Mouse (Mus musculus): ENCODE measurements around the gene Zfp526.
"Not testable (repeated sequence)": the region's sequence is repeated elsewhere in the genome, so short reads cannot be mapped to it uniquely, and the experiment has no call there.

Zfp526 gene

DNA sequence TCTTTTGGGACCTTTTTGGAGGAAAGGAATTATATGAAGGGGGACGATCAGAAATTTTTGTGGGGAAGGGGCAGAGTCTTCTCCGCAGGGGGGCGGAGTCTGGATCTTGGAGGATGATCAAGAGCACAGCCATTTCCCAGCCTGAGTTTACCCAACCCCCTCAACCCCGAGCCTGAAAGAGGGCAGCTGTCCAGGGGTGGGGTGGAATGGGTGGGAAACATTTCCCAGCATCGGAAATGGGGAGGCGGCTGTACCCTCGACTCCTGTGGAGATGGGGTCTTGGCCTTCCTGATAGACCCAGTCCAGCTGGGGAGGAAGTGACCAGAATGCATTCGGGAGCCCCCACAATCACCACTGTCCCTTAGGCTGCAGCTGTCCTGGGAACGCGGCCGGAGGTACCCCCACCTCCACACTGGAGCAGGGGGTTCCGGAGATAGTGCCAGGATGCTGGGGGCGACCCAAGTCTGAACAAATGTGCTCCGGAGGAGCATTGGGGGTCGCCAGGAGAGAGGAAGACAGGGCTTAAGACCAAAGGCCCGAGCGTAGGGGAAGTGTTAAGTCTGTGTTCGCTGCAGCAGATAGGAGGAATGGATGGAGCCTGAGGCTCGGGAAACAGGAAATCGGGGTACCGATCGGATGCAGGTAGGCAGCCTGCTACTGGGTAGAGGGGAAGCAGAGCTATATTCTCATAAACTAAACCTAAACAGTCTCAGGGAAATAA lies 30.0 kb downstream of the Zfp526 start:
- in situ Hi-C loops (cut with MboI; ENCODE audit: low pct_unique_long_range_greater_than_20kb in 1 of 2, low sequenced_read_pairs in 2 of 2, unreplicated experiment in 1 of 2) = no loop called here

DNA sequence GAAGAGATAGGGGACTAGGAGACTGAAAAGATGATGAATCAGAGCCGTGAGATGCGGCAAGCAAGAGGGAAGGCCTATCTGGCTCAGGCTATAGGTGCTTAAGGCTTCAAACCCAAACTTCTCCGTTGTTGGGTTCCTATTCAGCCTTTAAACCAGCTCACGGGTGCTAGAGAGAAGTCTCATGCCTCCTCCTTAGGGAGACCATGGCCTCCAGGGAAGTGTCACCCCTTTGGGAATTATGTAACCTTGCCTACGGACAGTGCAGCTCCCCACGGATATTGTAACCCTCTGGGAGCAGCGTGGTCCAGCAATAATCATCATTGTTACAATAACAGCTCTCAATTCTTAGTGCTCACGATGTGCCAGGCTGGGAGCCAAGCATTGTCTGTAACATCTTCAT lies 30.6 kb downstream of the Zfp526 start:
- in situ Hi-C loops (cut with MboI; ENCODE audit: low pct_unique_long_range_greater_than_20kb in 1 of 2, low sequenced_read_pairs in 2 of 2, unreplicated experiment in 1 of 2) = no loop called here

DNA sequence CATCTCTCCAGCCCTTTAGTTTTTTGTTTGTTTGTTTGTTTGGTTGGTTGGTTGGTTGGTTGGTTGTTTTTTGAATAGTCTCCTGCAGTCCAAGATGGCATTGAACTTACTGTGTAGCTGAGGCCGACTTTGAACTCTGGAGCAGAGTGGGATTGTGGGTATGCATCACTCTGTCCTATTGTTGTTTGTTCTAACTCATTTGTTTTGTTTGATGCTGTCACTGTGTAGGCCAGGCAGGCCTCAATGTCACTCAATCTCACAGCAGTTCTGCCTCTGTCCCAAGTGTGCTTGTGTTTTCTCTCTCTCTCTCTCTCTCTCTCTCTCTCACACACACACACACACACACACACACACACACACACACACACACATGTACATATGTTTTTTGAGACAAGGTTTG lies 40.7 kb downstream of the Zfp526 start:
- in situ Hi-C loops (cut with MboI; ENCODE audit: low pct_unique_long_range_greater_than_20kb in 1 of 2, low sequenced_read_pairs in 2 of 2, unreplicated experiment in 1 of 2) = no loop called here

DNA sequence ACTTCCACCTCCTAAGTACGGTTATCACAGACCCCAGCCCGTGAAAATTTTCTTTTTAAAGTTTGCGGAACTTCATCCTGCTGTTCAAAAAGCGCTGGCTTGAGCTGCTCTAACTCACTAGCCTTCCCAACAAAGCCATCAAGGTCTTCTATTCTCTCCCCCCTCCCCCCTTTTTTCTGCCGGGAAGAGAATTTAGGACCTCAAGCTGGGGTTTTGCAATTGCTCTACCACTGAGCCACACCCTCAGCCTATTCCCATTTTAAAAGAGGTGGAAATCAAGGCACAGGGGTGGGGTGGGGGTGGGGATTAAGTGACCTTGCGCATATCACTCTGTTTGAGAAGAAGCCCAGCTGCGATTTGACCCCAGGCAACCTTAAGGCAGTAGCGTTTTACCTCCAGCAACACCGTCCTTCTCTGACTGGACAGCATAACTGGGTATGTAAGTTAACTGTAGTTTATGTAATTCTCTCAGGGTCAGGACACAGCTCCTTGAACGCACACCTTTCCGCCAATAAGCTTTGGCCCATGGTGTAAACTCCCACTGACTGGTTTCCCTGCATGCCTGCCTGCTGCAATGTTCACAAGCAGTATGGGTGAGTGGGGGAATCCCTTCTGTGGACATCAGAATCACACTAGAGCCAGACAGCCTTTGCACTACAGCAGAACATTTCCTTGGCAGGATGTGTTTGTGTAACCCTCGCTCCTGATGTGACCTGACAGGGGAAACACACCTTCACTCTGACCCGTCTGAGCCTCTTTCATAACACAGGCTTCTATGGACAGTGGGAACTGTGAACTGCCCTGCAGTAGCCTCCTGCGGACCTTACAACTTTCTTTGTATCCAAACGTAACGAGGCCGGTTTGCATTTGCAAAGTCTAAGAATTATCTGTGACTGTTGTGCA lies 43.0 kb downstream of the Zfp526 start:
- in situ Hi-C loops (cut with MboI; ENCODE audit: low pct_unique_long_range_greater_than_20kb in 1 of 2, low sequenced_read_pairs in 2 of 2, unreplicated experiment in 1 of 2) = no loop called here

DNA sequence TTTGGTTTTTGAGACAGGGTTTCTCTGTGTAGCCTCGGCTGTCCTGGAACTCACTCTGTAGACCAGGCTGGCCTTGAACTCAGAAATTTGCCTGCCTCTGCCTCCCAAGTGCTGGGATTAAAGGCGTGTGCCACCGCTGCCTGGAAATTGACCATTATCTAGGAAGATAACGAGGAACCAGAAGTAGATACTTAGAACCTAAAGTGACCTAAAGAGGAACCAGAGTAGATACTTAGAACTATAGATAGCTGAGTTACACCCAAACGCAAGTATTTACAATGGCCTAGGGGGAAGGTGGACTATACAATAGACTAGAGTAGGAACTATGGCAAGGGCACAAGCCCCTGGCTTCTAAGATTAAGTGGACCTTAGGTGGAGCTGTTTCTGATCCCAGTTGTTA lies 44.5 kb downstream of the Zfp526 start:
- in situ Hi-C loops (cut with MboI; ENCODE audit: low pct_unique_long_range_greater_than_20kb in 1 of 2, low sequenced_read_pairs in 2 of 2, unreplicated experiment in 1 of 2) = not testable (repeated sequence)

DNA sequence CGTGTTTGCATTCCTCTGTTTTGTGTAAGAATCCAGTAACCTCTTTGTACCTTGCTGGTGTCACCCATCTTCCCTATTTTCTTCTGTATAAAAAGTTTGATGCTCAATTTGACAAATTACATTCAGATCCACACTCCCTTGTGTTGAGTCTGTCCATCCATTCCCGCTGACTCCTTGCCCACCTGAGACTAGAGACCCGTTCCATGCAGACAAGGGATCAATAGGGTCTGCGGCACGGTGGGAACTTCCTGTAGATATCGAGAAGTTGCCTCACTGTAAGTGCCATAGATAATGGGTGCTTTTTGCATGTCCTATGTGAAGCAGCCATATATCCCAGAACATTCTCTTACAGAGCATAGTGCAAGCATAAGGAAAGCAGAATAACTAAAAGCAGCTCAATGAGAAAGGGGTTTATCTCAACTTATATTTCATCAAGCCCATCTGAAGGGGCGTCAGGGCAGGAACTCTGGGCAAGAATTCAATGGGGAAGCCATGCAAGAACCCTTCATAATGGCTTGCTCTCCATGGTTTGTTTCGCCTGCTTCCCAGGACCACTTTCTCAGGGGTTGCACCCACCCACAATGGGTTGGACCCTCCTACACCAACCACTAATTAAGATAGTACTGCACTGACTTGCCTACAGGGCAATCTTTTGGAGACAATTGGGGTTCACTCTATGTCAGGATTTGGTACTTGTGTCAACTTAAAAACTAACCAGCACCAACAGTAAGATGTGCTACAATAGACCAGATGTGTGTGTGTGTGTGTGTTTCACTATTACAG lies 45.1 kb downstream of the Zfp526 start:
- in situ Hi-C loops (cut with MboI; ENCODE audit: low pct_unique_long_range_greater_than_20kb in 1 of 2, low sequenced_read_pairs in 2 of 2, unreplicated experiment in 1 of 2) = no loop called here

DNA sequence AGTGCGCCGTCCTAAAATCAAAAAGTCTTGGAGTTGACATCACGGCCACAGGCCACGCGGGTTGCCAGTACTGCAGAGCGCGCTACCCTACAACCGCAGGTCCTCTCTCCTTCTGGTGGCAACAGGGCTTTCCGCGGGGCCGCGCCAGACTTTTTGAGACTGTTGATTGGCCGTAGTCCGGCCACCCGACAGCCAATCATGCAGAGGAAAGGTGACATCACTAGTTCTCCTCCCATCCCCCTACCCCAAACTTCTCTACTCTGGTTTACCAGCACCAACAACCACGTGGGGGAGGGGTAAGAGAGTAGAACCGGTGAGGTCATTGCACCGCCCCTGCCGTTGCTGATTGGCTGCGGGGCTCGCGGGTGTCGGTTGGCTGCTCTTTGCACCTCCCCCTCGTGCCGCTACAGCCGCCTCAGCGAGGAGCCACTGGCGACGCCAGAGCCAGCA lies 46.1 kb downstream of the Zfp526 start, which contains the start of gene Cic:
Gene Cic, plus strand, starts transcription at position 404 of the 450 bp plus-strand sequence.
- in situ Hi-C loops (cut with MboI; ENCODE audit: low pct_unique_long_range_greater_than_20kb in 1 of 2, low sequenced_read_pairs in 2 of 2, unreplicated experiment in 1 of 2) = no loop called here

DNA sequence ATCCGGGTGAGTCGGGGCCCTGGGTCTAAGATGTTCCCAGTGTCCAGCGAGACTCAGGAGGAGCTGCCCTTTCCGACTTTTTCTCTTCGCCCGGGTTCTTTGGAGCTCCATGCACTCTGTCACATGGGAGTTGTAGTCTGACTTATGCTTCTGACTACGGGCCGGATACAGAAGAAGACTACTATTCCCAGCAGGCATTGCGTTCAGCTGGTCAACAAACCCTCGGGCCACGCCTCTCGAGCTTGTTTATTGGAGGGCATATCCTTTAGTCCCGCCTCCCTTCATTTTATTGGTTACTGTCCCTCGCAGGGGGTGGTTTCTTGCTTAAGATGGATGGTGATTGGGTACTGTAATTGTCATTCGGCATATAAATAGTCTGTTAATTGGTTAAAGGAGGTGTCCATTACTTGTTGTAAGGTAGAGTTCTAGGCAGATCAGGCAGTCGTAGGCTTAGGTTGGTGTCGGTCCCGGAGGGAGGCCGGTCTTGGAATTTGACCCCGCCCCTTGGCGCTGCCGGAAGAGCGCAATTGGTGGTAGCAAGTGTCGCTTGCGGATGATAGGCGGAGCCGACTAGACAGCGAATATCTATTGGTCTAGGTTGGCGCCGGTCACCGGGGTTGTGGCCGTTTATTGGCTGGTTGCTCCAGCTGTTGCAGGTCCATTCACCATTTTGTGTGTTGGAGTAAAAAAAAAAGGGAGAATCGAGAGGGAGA lies 46.7 kb downstream of the Zfp526 start:
- in situ Hi-C loops (cut with MboI; ENCODE audit: low pct_unique_long_range_greater_than_20kb in 1 of 2, low sequenced_read_pairs in 2 of 2, unreplicated experiment in 1 of 2) = no loop called here

DNA sequence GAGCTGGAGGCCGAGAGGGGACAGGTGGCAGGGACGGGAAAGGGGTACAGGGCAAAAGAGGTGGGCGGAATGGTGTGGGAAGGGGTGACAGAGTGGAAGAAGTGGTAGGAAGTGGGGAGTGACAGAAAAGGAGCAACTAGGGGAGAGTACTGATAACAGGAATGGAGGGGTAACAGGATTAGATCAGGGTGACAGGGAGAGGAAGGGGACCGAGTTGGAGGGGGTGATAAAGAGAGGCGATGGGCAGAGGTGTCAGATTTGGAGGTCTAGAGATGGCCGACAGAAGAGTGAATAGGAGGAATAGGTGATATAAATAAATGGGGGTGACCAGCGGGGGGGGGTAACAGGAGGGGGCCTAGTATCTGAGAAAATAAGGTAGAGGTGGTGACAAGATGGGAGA lies 47.4 kb downstream of the Zfp526 start:
- in situ Hi-C loops (cut with MboI; ENCODE audit: low pct_unique_long_range_greater_than_20kb in 1 of 2, low sequenced_read_pairs in 2 of 2, unreplicated experiment in 1 of 2) = no loop called here

DNA sequence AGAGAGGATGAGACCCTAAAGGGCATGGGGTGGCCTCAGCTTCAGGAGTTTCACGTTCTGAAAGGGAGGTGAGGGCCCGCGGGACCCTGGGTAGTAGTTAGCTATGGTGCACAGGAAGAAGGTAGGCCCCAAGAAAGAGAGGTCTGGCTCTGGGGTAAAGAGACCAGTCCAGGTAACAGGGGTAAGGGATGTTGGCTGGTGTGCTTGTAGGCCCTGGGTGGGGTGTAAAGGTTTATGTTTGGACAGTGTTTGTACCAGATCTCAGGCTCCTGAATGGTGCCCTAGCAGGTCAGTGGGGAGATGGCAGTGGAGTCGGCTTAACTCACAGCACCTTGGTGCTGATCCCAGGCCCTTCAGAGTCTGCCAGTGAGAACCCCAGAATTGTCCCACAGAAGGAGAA lies 47.8 kb downstream of the Zfp526 start:
- in situ Hi-C loops (cut with MboI; ENCODE audit: low pct_unique_long_range_greater_than_20kb in 1 of 2, low sequenced_read_pairs in 2 of 2, unreplicated experiment in 1 of 2) = no loop called here

DNA sequence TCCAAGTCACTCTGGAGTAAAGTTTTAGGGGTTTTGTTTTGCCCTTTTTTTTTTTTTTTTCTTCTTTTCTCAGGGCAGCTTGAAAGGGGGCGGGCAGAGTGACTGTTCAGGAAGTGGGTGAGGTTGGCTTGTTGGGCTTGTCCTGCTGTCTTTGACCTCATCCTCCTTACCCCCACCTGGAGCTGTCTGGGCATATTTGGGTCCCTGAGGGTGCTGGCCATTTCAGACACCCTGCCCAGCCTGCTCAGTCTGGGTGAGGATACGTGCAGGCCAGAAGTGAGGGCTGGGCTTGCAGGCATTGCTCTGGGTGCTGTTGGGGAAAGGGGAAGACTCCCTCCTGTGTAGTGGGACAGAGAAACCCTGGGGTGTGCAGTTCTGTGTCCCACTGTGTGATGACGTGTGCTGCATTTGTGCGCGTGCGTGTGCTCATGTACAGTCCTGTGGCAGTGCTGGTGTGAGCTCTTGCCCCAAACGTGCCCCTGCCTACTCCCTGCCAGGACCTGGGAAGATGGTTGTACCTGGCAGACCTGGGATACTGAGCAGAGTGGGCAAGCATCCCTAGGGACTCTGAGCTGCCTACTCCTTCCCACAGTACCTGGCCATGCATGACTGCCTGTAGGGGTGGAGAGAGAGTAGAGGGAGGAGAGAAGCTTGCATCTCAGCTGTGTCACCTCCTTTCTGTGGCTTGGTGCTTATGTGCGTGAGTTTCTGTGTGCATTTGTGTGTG lies 48.5 kb downstream of the Zfp526 start:
- in situ Hi-C loops (cut with MboI; ENCODE audit: low pct_unique_long_range_greater_than_20kb in 1 of 2, low sequenced_read_pairs in 2 of 2, unreplicated experiment in 1 of 2) = no loop called here

DNA sequence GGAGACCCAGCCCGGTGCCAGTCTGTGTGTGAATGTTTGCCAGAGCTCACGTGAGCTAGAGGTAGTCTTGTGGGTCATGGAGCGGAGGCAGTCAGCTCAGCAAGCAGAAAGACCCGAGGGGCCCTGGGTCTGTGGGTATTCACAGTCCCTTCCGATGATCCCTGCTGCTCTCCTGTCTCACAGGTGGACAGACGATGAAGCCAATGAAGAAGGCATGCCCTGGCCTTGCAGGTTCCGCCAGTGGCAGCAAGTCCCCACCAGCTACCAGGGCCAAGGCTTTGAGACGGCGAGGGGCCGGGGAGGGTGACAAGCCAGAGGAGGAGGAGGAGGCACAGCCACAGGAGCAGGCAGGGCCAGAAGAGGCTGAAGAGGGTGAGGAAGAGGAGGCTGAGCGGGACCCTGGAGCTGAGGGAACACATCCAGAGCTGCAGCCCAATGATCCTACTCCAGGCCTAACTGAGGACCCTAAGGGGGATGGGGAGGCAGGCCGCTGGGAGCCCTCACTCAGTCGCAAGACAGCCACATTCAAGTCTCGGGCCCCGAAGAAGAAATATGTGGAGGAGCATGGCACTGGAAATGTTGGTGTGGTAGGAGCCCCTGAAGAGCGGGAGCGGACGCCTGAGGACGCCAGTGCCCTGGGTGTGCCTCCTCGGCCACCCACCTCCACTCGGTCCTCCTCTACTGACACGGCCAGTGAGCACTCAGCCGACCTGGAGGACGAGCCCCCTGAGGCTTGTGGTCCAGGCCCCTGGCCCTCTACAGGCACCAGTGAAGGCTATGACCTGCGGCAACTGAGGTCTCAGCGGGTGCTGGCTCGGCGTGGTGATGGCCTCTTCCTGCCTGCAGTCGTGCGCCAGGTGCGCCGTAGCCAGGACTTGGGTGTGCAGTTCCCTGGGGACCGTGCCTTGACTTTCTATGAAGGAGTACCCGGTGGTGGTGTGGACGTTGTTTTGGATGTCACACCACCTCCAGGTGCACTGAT lies 49.7 kb downstream of the Zfp526 start:
- in situ Hi-C loops (cut with MboI; ENCODE audit: low pct_unique_long_range_greater_than_20kb in 1 of 2, low sequenced_read_pairs in 2 of 2, unreplicated experiment in 1 of 2) = no loop called here

DNA sequence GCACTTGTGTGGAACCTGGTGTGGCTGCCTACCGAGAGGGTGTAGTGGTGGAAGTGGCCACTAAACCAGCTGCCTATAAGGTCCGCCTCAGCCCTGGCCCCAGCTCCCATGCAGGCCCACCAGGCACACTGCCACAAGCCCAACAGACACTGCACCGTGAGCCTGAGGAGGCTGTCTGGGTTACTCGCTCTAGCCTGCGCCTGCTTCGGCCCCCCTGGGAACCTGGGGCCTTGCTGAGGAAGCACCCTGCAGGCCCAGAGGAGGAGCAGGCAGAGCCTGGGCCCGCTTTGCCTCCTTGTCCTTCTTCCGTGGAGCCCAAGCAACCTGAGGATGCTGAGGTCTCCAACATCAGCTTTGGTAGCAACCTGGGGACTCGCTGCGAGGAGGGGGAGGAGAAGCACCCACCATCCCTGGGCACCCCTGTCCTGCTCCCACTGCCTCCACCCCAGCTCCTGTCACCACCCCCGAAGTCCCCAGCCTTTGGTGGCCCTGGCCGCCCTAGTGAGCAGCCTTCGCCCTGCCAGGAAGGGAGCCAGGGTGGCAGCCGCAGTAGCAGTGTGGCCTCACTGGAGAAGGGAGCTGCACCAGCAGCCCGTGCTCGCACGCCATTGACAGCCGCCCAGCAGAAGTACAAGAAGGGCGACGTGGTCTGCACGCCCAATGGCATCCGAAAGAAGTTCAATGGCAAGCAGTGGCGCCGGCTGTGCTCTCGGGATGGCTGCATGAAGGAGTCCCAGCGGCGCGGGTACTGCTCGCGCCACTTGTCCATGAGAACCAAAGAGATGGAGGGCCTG lies 50.6 kb downstream of the Zfp526 start:
- in situ Hi-C loops (cut with MboI; ENCODE audit: low pct_unique_long_range_greater_than_20kb in 1 of 2, low sequenced_read_pairs in 2 of 2, unreplicated experiment in 1 of 2) = no loop called here

DNA sequence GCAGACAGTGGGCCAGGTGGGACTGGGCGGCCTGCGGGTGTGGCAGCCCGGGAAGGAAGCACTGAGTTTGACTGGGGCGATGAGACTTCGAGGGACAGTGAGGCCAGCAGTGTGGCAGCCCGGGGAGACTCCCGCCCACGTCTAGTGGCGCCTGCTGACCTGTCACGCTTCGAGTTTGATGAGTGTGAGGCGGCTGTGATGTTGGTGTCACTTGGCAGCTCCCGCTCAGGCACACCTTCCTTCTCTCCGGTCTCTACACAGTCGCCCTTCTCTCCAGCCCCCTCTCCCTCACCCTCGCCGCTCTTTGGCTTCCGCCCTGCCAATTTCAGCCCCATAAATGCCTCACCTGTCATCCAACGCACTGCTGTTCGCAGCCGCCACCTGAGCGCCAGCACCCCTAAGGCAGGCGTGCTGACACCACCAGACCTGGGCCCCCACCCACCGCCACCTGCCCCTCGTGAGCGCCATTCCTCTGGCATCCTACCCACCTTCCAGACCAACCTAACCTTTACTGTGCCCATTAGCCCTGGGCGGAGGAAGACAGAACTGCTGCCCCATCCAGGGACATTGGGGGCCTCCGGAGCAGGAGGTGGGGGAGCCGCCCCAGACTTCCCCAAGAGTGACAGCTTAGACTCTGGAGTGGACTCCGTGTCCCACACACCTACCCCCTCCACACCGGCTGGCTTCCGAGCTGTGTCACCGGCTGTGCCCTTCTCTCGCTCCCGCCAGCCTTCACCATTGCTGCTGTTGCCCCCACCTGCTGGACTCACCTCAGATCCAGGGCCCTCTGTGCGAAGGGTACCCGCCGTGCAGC lies 51.4 kb downstream of the Zfp526 start:
- in situ Hi-C loops (cut with MboI; ENCODE audit: low pct_unique_long_range_greater_than_20kb in 1 of 2, low sequenced_read_pairs in 2 of 2, unreplicated experiment in 1 of 2) = no loop called here
